Mouse (Mus musculus) urinary bladder, postnatal 25 days (tissue): ENCODE measurements at regions not wholly inside any gene's neighbourhood (a gene's known extent, or its start where the extent isn't known, plus 50 kb on each side); places are given as distances from the start of the nearest gene placed in this dataset.

Experiments
- DNase-seq: peaks from one replicate; pipeline ENCODE4 v3.0.0; 2022; ENCODE audit warnings: low spot score

GRCm38 (mm10) chr6:108910330-108910729, 81.9 kb downstream of the Edem1 start:
- DNase-seq, result no peak

GRCm38 (mm10) chr6:108912539-108912938, 84.1 kb downstream of the Edem1 start:
- no peak for DNase-seq

- DNase-seq, result no peak
Observed at GRCm38 (mm10) chr6:108919372-108919913, 91.0 kb downstream of the Edem1 start.

GRCm38 (mm10) chr6:108921181-108921580, 92.7 kb downstream of the Edem1 start:
- no peak for DNase-seq

- DNase-seq, result no peak
Observed at GRCm38 (mm10) chr6:108922564-108922963, 94.1 kb downstream of the Edem1 start.

GRCm38 (mm10) chr6:108928981-108929380, 100.5 kb downstream of the Edem1 start:
- no peak for DNase-seq

- DNase-seq, result no peak
Observed at GRCm38 (mm10) chr6:108938646-108939045, 110.2 kb downstream of the Edem1 start.

GRCm38 (mm10) chr6:108942288-108942687, 113.8 kb downstream of the Edem1 start:
- no peak for DNase-seq

- DNase-seq, result no peak
Observed at GRCm38 (mm10) chr6:108952389-108952788, 123.9 kb downstream of the Edem1 start.

GRCm38 (mm10) chr6:108962810-108963209, 134.4 kb downstream of the Edem1 start:
- no peak for DNase-seq

- peak; percentile 12 for DNase-seq
Observed at GRCm38 (mm10) chr6:108963295-108963694, 134.9 kb downstream of the Edem1 start.

- no peak for DNase-seq
Observed at GRCm38 (mm10) chr6:108969477-108970176, 141.2 kb downstream of the Edem1 start.

GRCm38 (mm10) chr6:108971415-108972089, 143.1 kb downstream of the Edem1 start:
- DNase-seq, result no peak

GRCm38 (mm10) chr6:108973701-108974100, 145.3 kb downstream of the Edem1 start:
- DNase-seq, result no peak

GRCm38 (mm10) chr6:108989506-108989905, 161.1 kb downstream of the Edem1 start:
- DNase-seq, result no peak

- DNase-seq, result no peak
Observed at GRCm38 (mm10) chr6:108993743-108994142, 165.3 kb downstream of the Edem1 start.

- no peak for DNase-seq
Observed at GRCm38 (mm10) chr6:109004443-109004842, 176.0 kb downstream of the Edem1 start.

GRCm38 (mm10) chr6:109009364-109009763, 180.9 kb downstream of the Edem1 start:
- no peak for DNase-seq

GRCm38 (mm10) chr6:109009793-109010192, 181.4 kb downstream of the Edem1 start:
- DNase-seq, result no peak

GRCm38 (mm10) chr6:109019731-109020130, 191.3 kb downstream of the Edem1 start:
- DNase-seq, result no peak
